Mouse (Mus musculus) thymus, adult 18-20 months (tissue): ENCODE data around the gene Tex44.
"Not testable (repeated sequence)": the region's sequence is repeated elsewhere in the genome, so short reads cannot be mapped to it uniquely, and the experiment has no call there.

Experiments
- DNase-seq, 2 experiments: peaks; one replicate each; pipeline ENCODE4 v3.0.0; 2022; ENCODE audit warnings: mixed read lengths in 2 of 2

Tex44 gene

DNA sequence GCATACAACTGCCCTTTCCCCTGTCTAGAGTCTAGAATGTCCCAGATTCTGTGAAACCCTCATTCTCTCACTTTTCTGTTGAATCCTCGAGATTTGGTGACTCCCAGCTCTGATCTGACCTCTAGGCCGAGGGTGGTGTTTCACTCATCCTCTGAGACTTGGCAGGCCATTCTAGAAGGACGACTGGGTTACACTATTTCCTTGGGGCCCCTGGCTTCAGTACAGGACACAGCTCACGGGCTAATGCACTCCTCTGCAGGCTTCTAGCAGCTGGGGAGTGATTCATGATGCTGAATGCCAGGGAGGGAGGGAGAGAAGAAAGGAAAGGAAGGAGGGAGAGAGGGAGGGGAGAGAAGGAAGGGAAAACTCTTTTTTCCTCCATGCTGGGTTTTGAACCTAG, 22.1 kb downstream of the Tex44 start:
- no peak for DNase-seq

GRCm38 (mm10) chr1:86449966-86450365, 23.8 kb downstream of the Tex44 start:
- DNase-seq: no peak

DNA sequence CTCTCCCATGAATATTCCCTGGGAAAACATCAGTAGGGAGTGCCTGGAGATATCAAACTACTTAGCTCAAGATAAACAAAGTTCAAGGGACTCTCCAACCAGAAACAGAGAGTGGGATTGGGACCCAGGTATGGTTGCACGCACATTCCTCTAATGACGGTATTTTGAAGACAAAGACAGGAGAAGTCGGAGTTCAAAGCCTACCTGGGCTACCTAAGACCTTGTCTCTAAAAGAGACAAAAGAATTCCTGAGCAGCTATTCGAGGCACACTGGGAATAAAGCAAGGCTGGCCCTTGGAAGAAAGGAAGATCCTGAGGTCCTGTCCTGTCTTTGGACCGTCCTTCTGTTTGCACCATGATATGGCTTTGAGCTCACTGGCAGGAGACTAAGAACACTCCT, 26.6 kb downstream of the Tex44 start:
- DNase-seq: no peak

DNA sequence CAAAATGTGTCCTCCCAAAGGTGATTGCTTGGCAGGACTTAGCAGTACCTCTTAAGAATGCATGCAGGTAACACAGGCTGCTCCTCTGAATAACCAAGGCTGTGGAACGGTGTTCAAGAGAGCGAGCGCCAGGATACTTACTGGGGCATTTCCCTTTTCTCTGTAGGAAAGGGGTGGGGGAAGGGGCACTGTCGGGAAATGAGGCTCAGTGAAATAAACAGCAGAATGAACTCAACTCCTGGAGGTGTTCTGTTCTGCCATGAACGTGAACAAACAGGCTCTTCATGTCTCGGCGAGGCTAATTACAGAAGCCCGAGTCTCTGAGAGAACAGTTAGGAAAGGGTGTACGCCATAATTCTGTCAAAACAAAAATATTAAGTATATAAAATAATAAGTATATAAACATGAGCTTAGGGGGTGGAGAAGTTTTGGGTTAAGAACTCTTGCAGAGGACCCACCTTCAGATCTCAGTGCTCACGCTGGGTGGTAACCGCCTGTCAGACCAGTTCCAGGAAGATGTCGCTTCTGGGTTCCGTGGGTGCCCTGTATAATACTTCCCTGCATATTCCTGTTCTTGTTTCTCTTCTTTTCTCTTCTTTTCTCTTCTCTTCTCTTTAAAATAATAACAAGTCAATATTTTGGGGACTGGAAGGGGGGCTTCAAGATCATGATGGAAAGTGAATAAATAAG, 30.9 kb downstream of the Tex44 start:
- no peak for DNase-seq

DNA sequence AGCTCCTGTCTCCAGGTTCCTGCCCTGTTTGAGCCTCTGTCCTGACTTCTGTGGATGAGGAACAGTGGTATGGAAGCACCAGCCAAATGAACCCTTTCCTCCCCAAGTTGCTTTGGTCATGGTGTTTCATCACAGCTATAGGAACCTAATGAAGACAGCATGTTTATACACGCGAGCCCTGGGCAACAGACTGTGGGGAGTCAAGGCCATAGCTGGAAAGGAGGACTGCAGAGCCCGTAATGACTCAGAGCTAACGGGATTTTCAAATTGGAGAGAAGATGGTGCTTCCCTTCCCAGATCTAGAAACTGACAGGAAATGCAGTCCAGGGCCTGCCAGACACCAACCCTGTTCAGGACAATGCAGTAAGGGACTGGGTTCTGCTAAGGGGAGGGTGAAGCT, 33.2 kb downstream of the Tex44 start:
- DNase-seq: no peak

GRCm38 (mm10) chr1:86464223-86464874, 38.2 kb downstream of the Tex44 start:
- no peak for DNase-seq

- DNase-seq: no peak
Measured at GRCm38 (mm10) chr1:86464875-86465224, 38.7 kb downstream of the Tex44 start.

GRCm38 (mm10) chr1:86467416-86467815, 41.3 kb downstream of the Tex44 start:
- no peak for DNase-seq

DNA sequence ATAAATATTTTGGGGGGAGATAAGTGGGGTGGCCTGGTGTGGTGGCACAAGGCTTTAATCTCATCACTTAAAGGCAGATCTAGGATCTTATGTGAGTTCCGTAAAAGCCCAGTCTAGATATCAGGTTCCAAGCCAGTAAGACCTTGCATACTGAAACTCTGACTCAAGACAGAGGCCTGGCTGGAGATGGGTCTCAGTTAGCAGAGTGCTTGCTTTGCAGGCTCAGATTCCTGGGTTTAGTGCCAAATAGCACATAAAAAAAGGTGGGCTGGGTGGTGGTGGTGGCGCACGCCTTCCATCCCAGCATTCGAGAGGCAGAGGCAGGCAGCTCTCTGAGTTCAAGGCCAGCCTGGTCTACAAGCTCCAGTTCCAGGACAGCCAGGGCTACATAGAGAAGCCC, 43.7 kb downstream of the Tex44 start:
- no peak for DNase-seq

DNA sequence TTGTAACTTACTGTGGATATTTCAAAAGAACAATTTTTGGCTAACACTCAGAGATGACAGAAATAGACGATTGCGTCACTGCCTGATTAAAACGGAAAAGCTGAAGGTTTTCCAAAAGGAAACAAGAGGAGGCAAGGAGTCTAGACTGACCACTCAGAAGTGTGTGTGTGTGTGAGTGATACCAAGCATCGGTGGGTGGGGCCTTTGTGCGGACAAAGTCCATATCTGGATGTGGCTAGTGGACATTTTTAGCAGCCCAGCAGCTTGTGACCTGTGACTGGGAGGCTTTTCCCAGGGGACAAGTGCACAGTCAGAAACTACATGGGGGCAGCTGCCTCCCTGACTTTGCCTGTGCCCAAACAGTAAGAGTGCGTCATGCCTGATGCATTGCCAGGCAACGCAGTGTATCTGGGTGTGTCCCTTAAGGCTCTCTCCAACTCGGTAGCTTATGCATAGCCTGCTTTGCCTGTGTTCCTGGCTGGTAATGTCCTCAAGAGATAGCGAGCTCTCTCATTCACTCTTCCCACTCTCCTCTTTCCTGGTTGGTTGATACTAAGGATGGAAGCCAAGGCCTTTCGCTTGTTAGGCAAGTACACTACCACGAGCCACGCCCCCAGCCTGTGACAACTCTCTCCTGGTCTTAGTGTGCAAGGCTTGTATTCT, 44.5 kb downstream of the Tex44 start:
- no peak for DNase-seq

DNA sequence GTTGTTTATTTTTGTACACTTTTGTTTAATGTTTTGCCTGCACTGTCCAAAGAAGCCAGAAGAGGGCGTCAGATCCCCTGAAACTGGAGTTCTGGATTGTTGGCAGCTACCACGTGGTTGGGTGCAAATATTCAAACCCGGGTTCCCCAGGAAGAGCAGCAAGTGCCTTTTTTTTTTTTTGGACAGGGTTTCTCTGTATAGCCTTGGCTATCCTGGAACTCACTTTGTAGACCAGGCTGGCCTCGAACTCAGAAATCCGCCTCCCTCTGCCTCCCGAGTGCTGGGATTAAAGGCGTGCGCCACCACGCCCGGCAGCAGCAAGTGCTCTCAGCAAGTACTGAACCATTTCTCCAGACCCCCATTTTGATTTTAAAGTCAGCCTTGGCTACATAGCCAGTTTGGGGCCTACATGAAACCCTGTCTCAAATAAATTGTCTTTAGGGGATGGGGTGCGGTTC, 45.4 kb downstream of the Tex44 start:
- not testable (repeated sequence) for DNase-seq

GRCm38 (mm10) chr1:86472197-86472952, 46.2 kb downstream of the Tex44 start:
- DNase-seq: no peak

- no peak for DNase-seq
Measured at GRCm38 (mm10) chr1:86473109-86473760, 47.1 kb downstream of the Tex44 start.
